ENCODE assay signal across 20 mouse cellular contexts in the genomic region with DNA sequence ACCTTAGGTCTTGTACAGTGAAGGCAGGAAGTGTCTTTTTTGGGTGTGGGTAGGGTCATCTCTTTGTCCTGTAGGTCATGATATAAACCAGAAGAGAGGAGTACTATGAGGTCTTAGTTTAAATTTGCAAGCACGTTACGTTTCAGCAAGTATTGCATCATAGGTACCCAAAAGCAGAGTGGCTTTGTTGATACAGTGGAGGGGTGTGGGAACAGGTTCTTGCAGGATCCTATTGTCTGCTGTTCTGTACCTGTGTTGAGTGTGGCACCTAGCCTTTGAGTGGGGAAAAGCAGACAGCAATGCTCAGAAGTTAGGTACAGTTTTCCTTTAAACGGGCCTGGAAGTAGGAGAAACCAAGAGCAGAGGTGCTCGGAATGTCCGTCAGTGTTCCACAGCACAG. TPM values are rescaled to one million over a fixed set of nuclear protein-coding genes. Genes with fewer than 3 reads are reported as not detected.
DNase-seq lines count a peak whose midpoint lies in the region; ATAC-seq and TF ChIP-seq lines count a peak whose summit lies in the region.
"Had no signal": no experiment of that assay in that cellular context is flagged by ENCODE, and none has a peak within 500 bp of the region (broad histone marks: within the 10 kb centered on the region; RNA-seq: fewer than 3 reads in every experiment).

No protein-coding gene starts in this region.

- H3K36me3 ChIP-seq in stomach, embryonic 16.5 days (ENCODE audit: control insufficient read depth, insufficient read depth, low read length) = no peaks in the 10 kb centered on the region
- H3K36me3 ChIP-seq in heart, adult 2 months (ENCODE audit: control insufficient read depth, insufficient read depth, low read length) = peaks cover 21% of the 10 kb centered on the region
- peaks cover 5% of the 10 kb centered on the region for H3K36me3 ChIP-seq in kidney, embryonic 16.5 days (ENCODE audit: insufficient read depth, low read length)
- H3K36me3 ChIP-seq: heart, embryonic 15.5 days had no signal

- H3K4me1 ChIP-seq in stomach, embryonic 16.5 days (ENCODE audit: control insufficient read depth, insufficient read depth, low read length) = peaks cover 75% of the 10 kb centered on the region
- peaks cover 59% of the 10 kb centered on the region for H3K4me1 ChIP-seq in heart, adult 2 months (ENCODE audit: control insufficient read depth, insufficient read depth, low read length)
- peaks cover 56% of the 10 kb centered on the region for H3K4me1 ChIP-seq in kidney, embryonic 16.5 days (ENCODE audit: insufficient read depth, low read length)

- H3K9ac ChIP-seq in stomach, embryonic 16.5 days (ENCODE audit: low read length) = no peak overlapping the region
- H3K9ac ChIP-seq in heart, adult 2 months (ENCODE audit: low read depth, low read length) = no peak overlapping the region
- no peak overlapping the region for H3K9ac ChIP-seq in kidney, embryonic 16.5 days (replicated peaks; ENCODE audit: low read length)
- H3K9ac ChIP-seq: heart, embryonic 15.5 days; hindbrain, embryonic 13.5 days had no signal

- intact Hi-C loops in gastrocnemius, adult 2 months (cut with DNase I) = no loop called here
- intact Hi-C loops in heart, adult 2 months (cut with DNase I) = no loop called here

- no peaks in the 10 kb centered on the region for H3K9me3 ChIP-seq in stomach, embryonic 16.5 days (replicated peaks; ENCODE audit: control insufficient read depth, low read length)
- H3K9me3 ChIP-seq in kidney, embryonic 16.5 days (ENCODE audit: low read length) = no peaks in the 10 kb centered on the region
- H3K9me3 ChIP-seq: heart, embryonic 15.5 days; hindbrain, embryonic 13.5 days had no signal

- H3K79me2 ChIP-seq in heart, adult 2 months (replicated peaks; ENCODE audit: control insufficient read depth, insufficient read depth, low read length) = peaks cover 18% of the 10 kb centered on the region

- TF ChIP-seq EP300 in heart, adult 2 months (IDR thresholded peaks at IDR 0.05; ENCODE audit: insufficient read depth, low read depth, low read length) = no peak

- no peak for DNase-seq in gastrocnemius, adult 2 months
- DNase-seq in gastrocnemius, adult 18-20 months (ENCODE audit: low spot score) = no peak
- peak; percentile 52 for DNase-seq in lung, postnatal 36 days
- DNase-seq in lung, adult 18-20 months = no peak
- DNase-seq in heart, adult 2 months = no peak
- DNase-seq: adrenal gland, postnatal 10 days; B cell, adult 2 months; cerebellum, adult 11 months; cerebellum, adult 8-10 months; cerebellum, postnatal 14 days; gastrocnemius, postnatal 10 days; heart, adult 18-20 months; heart, postnatal 14 days had no signal

- H3K27me3 ChIP-seq in stomach, embryonic 16.5 days (ENCODE audit: control insufficient read depth, insufficient read depth, low read length) = no peaks in the 10 kb centered on the region
- no peaks in the 10 kb centered on the region for H3K27me3 ChIP-seq in heart, adult 2 months (ENCODE audit: control insufficient read depth, insufficient read depth, low read length)
- H3K27me3 ChIP-seq in kidney, embryonic 16.5 days (ENCODE audit: insufficient read depth, low read length) = no peaks in the 10 kb centered on the region
- H3K27me3 ChIP-seq: heart, embryonic 15.5 days; hindbrain, embryonic 13.5 days had no signal

- H3K27ac ChIP-seq in gastrocnemius, adult 2 months = peak overlapping the region; percentile 71; the same call in 1 of the 2 replicates
- peak overlapping the region; percentile 58; the same call in 1 of the 2 replicates for H3K27ac ChIP-seq in stomach, embryonic 16.5 days (ENCODE audit: low read length)
- no peak overlapping the region for H3K27ac ChIP-seq in heart, adult 2 months
- H3K27ac ChIP-seq in kidney, embryonic 16.5 days (ENCODE audit: low read length) = no peak overlapping the region
- H3K27ac ChIP-seq: hindbrain, embryonic 13.5 days; hindbrain, postnatal 0 days had no signal

- peak; percentile 52; the same call in 1 of the 2 replicates for ATAC-seq in stomach, embryonic 16.5 days (ENCODE audit: insufficient read depth, low FRiP score)
- no peak for ATAC-seq in kidney, embryonic 16.5 days (ENCODE audit: low FRiP score, low TSS enrichment)
- ATAC-seq: forebrain, embryonic 14.5 days; hindbrain, postnatal 0 days had no signal

- 70% methylated on average over 5 of the region's 5 CpGs for WGBS in stomach, embryonic 16.5 days
- WGBS in heart, adult 2 months = 79% methylated on average over 5 of the region's 5 CpGs
- WGBS in kidney, embryonic 16.5 days = 87% methylated on average over 5 of the region's 5 CpGs

- no peak overlapping the region for H3K4me2 ChIP-seq in stomach, embryonic 16.5 days (ENCODE audit: low read depth, low read length)
- H3K4me2 ChIP-seq in kidney, embryonic 16.5 days (replicated peaks; ENCODE audit: low read depth, low read length) = no peak overlapping the region
- H3K4me2 ChIP-seq: heart, embryonic 11.5 days; heart, embryonic 15.5 days; hindbrain, embryonic 13.5 days had no signal

- no peak for TF ChIP-seq CTCF in gastrocnemius, adult 2 months (IDR thresholded peaks at IDR 0.05)
- TF ChIP-seq CTCF in heart, adult 2 months (IDR thresholded peaks at IDR 0.05) = no peak

- H3K4me3 ChIP-seq in gastrocnemius, adult 2 months = no peak overlapping the region
- H3K4me3 ChIP-seq in stomach, embryonic 16.5 days (replicated peaks; ENCODE audit: low read length) = no peak overlapping the region
- no peak overlapping the region for H3K4me3 ChIP-seq in heart, adult 2 months
- H3K4me3 ChIP-seq in kidney, embryonic 16.5 days (ENCODE audit: low read length) = no peak overlapping the region
- H3K4me3 ChIP-seq: heart, embryonic 15.5 days; hindbrain, embryonic 13.5 days had no signal

- no peak for TF ChIP-seq POLR2A in heart, adult 2 months (IDR thresholded peaks at IDR 0.05; ENCODE audit: insufficient read depth, low read depth, low read length)

RNA-seq across cellular contexts. Expression of a gene that starts 36.6 kb away (rescaled TPM):
- 100 to 1,000 TPM; 444 to 499 TPM for total RNA-seq in gastrocnemius, adult 2 months (2021)
- total RNA-seq in gastrocnemius, adult 18-20 months (2021) = 100 to 1,000 TPM; 416 to 422 TPM
- 421 and 434 TPM in 2 replicates for polyA plus RNA-seq in stomach, embryonic 16.5 days (2015; fragmentation: Nextera tagmentation; extraction: Ambion mirVana)
- total RNA-seq in heart, adult 2 months (2021) = 100 to 1,000 TPM; 342 to 392 TPM
- 160 and 191 TPM in 2 replicates for polyA plus RNA-seq in heart, adult 2 months (2012; rRNA removed)
- polyA plus RNA-seq in kidney, embryonic 16.5 days (2015; fragmentation: Nextera tagmentation; extraction: Ambion mirVana) = 405 and 415 TPM in 2 replicates

Comparison
In these comparisons a context has a peak if more than half of its experiments do, and no peak if none do; other contexts are left out.
1. H3K27ac ChIP-seq: peak in gastrocnemius, adult 2 months (single experiment) and stomach, embryonic 16.5 days (single experiment); none in heart, adult 2 months (single experiment) and kidney, embryonic 16.5 days (single experiment).